Mouse (Mus musculus) monocyte, adult 5-6 weeks (primary cell): ENCODE data around the gene Mest. TPM values are rescaled to one million over a fixed set of nuclear protein-coding genes. Genes with fewer than 3 reads are reported as not detected.

Experiments
- ATAC-seq: fragments of 153-309, 156-312 bp; replicated peaks from 2 replicates; pipeline ENCODE4 v1.8.0; 2017; ENCODE audit warnings: mild to moderate bottlenecking; ENCODE audit not compliant: low TSS enrichment, insufficient number of reproducible peaks, severe bottlenecking, poor library complexity, low FRiP score
- total RNA-seq: library from RNA; stranded (forward); fragments of 200-1000, 200-491, 200-594 nt; gene quantifications from 3 replicates; pipeline ENCODE4 v1.2.3, GENCODE M21; 2017

Mest gene
- total RNA-seq, result 0.86 to 2.5 TPM in 2 of 3 replicates, not detected in the other

DNA sequence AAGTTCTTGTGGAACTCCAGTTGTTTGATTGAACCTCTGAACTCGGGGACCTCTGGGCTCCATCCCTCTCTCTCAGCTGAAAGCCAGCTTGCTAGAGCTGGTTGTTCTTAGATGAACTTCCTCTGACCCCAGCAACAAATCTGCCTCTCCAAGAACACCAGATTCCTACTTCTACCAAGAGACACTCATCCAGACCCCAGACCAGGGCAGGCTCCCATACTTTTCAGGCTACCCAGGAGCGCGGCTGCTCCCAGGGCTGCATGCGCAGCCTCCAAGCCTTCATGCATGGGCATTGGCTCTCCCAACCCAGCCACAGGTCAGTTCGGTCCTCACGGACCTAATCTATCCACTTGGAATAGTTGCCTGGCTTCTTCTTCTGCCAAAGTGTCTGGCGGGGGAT lies at the start of gene Mest:
Gene Mest, plus strand, starts transcription at position 217 of the 400 bp plus-strand sequence.
- no peak for ATAC-seq

DNA sequence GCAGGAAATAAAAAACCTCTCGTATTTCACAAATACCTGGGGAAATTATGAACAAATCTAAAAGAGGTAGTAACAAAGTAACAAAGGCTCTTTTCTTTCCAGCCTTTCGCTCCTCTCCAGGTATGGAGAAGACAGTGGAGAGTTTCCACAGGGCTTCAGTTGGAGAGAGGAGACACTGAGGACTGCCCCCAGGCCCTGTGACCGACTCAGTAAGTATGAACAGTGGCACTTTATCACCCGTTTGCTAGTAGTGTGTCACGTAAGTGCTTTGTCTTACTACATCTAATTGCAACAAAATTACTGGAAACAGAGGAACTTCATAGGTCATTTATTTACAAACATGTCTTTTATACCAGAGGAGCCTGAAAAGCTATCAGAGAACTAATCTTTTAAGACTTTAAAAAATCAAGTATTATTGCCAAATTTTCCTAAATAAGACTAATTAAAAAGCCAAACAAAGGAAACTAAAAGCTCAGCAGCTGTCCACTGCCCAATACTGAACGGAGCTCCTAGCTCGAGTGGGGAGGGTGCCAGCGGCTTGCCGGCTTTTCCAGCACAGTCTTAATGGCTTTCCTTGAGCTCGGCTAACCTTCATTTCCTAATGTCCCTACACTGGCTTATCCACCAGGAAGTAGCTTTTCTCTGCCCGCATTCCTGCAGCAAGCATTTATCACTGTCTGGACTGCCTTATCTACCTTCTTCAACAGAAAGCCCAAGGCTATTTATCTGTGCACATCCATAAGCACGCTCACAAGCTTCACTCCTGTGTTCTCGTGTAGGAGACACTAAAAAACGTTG lies 49.4 kb upstream of the Mest start:
- no peak for ATAC-seq

DNA sequence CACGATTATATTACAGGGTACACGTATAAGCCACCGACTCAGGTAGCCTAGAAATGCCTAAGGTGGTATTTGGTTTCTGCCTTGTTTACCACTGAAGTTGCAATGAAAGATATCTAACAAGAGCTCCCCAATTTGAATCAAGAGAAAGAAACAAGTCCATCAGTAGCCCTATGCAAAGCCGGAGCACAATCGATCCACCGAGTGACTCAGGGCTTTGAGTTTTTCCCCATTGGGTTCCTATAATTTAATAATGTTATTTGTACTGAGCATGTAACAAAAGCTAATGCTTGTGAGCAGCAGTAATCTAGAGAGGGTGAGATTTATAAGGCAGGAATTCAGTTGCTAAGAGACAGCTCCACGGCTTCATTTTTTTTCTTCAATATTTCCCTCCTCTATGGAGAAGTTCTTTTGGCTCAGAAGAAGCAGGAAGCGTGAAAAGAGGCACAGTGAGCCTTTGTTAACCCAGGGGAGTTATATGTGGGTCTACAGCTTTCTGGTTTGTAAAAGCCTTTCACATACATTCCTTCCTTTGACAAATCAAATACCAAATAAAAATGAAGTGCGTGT lies 48.5 kb upstream of the Mest start:
- no peak for ATAC-seq

DNA sequence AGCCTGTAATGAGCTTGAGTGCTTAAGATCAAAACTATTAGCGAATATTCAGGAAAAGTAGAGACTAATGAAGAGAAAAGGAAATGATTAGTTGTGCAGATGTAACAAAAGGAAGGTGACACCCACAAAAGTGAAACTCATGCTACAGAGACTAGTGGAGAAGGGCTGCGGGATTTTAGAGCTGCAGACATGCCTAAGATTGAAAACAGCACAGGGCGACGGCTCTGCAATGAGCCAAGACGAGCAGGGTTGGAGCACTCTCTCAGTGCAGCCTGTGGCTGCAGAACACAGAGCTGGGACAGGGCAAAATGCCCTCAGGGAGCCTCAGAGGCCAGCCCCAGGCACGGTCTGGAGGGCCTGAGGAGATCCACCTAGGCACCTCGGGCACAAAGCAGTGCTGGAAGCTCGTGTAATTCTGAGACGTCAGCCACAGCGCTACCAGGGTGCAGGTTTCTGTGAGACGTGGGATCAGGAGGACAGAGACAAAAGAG lies 48.0 kb upstream of the Mest start:
- ATAC-seq, result no peak

DNA sequence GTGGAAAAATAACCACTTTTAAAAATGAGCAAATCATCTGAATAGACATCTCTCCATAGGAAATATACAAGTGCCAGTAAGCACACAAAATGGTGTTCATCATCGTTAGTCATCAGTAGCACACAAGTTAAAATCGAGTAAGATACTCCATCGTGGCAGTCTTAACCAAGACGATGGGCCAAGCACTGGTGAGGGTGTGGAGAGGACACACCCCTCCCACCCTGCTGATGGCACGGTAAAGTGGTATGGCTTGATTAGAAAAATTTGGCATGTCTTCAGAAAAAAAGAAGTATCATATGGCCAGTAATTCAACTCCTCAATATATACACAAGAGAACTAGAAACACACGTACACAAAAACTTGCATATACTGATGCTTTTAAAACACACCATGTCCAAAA lies 46.8 kb upstream of the Mest start:
- no peak for ATAC-seq

DNA sequence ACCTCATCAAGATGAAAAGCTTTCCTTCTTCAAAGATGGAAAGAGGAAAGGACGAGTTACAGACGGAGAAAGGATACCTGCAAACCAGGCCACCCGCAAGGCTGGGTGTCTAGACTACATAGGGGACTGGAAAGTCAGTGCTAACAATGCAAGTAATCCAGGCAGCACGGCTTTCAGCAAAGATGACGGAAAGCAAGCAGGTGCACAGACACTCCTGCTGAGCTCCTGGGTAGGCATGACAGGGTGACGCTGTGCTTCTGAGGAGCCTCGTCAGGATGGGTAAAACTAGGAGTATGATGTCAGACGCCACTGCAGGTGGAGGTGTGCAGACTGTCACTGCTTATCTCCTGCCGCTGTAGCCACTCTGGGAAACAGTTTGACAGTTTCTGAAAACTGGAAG lies 45.8 kb upstream of the Mest start:
- ATAC-seq, result no peak

DNA sequence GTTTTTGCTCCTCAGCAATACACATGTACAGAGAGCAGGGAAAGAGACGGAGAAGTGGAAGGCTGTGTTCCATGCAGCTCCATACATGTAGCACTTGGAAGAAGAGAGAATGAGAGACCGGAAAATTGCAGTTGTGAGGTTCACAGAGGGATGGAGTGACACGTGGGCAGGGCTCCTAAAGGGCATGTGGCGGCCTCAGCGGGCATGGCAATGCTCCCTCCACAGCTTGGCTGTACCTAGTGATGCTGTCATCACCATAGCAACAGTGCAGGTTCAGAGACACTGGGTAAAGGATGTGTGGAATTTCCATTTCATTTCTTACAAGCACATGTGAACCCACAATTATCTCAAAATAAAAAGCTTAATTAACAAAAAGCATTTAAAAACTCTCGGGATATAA lies 44.9 kb upstream of the Mest start:
- no peak for ATAC-seq

DNA sequence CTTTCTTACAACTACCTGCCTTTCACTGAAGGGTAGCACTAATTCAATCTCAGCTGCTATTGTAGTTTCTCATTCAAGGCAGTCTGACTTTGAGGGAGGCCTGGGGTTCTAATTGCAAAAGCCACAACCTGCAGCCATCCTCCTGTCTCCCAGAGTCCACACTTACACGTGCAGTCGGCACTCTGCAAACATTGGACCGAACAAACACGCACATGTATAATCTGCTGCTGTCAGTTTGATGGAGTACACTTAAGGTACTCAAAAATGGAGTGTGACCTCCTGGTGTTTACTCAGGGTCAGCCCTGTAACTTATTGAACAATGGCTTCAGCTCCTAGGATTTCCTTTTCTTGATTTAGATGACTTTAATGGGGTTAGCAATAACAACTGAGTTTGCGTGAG lies 43.8 kb upstream of the Mest start:
- ATAC-seq, result no peak

DNA sequence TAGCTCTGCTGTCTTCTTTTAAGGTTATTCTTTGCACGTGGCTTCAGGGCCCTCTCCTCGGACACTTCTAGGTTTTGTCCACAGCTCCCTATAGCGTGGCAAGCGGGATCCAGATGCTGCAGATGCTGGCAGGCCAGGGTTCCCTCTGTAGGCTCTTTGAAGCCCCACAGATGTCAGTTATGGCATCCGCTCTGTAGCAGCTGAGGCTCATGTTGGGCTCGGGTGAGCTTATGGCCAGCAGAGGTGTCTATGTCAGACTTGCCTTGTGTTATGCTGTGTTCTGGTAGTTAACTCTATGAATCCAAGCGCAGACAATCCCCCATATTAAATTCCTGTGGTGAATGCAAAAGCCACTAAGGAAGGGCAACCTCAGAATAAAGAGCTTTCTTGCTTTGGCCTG lies 42.9 kb upstream of the Mest start:
- ATAC-seq, result no peak

DNA sequence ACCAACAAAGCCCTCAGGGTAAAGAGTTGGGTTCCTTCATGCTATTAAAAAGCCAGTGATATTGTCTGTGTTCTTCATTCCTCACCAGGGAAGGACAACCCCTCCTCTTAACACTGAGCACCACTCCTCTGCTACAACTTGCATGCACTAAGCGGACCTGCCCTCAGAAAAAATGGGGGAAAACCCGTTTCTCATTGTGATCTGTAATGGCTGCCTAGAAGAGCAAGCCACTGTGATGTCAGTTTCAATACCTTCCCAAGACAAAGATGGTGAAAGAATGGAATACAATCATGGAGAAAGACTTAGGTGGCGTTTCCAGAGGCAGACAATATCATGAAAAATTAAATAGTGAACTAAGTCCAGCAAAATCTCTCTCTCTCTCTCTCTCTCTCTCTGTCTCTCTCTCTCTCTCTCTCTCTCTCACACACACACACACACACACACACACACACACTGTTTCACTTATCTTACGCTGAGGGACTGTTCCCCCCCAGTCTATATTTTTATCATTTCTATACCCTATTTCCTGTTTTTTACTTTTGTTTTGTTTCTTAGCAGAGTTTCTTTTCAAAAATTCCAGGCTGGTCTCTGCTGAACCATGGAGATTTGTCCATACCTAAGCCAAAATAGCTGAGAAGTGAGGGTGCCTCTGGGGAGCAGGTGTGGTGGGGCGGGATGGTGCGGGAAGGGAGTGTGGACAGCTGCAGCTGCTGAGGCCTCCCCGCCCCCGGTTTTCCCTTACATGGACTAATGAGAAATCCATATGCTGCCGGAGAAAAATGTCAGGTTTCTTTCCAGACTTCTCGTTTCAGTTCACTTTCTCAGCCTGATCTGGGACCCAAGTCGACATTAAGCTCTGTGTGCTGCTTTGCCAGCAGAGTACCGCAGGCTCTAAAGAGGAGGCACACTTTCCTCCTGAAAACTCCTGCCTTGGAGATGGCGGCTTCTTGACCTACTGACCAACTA lies 41.1 kb upstream of the Mest start:
- no peak for ATAC-seq

DNA sequence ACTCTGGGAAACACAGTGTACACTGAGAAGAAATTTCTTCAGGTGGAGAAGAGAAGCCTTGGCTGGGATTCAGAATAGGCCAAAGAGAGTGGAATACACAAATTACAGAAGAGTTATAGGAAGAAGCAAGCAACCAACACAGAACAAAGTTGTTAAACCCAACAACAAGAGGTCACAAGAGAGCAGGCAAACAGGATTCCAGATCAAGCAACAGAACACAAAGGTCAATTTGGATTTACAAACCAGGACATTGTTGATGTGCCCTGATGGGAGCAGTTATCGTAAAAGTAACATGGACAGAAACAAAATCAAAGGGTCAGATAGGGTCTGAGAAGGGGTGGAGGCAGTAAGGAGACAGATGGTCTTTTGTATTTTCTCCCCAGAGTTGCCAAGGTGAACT lies 38.8 kb upstream of the Mest start:
- no peak for ATAC-seq

DNA sequence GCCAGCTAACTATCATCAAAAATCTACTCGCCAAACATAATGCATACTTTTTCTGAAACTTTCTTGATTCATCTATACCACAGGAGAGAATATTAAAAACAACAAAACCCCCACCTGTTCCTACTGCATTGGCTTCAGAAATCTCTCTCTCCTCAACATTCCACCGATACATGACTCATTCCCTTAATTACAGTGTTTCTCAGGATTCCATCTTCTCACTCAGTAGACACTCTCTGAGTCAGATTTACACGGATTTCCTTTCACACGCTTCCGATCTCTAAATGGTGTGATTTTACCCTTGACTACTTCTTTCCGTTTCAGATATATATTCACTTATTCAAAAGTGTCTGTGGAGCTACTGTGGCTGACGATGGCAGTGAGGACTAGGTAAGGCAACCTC lies 36.1 kb upstream of the Mest start:
- ATAC-seq, result no peak

DNA sequence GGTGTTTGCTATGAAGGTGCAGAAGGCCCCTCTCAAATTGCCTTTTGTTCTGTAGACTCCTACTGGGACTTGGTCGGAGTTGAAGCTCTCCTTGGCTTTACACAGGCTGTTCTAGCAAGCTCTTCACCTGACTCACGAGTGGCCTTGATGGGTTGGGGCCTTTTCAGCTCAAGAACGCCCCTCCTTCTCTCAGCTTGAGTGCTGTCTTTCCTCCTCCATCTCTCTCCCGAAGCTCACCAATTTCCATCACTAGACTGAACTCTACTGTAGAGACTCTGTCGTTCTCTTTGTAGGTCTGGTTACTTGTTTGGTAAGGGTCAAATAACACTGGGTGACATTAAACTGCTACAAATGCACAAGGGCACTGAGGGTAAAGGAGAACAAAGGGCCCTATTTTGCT lies 30.5 kb upstream of the Mest start:
- ATAC-seq, result no peak

DNA sequence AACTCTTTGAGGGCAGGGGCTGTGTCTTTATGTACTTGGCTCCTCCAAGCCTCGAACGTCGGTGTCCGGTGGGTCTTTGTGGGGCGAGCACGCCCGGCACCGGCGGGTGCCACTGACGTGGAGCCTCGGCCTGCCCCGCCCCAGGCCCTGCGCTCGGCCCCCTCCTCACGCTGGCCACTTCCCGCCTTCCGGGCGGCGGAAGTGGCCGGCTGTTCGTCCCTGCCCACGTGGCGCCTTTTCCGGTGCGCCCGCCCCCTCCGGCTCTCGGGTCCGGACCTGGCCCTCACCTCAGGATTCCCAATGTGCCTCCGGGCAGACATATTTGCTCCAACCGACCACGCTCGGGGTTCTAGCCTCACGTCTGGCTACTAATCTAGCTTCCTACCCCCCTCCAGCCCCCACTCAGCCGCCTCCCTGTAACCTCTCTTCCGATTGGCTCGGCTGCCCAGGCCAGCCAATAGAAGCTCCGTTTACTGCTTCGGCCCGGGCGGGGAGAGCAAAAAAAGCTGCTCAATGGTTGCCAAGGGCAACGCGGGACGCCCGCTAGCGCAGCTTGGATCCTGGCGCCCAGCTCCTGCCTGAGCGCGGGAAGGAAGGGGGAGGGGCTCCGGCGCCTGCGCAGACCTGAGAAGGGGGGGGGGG lies 29.9 kb upstream of the Mest start, which contains the start of gene Cep41:
Gene Cep41, minus strand, starts transcription at position 400 of the 642 bp plus-strand sequence.
- ATAC-seq, result peak; percentile 93

DNA sequence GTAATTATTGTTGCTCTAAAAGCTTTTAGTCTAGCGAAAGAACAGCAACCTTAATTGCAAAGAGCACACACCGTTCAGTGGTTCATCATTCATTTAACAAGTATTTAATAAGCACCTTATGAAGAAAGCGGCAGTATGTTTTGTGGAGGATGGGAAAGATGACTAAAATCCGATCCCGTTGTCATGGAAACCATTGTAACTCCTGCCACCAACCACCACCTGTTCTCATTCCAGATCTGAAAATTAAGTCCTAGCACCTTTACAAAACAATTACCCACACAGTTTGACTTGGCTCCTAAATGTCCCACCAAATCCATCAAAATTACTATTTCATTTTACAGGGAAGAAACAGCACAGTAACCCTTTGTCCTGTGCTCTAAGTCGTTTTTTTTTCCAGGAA lies 29.1 kb upstream of the Mest start:
- no peak for ATAC-seq

DNA sequence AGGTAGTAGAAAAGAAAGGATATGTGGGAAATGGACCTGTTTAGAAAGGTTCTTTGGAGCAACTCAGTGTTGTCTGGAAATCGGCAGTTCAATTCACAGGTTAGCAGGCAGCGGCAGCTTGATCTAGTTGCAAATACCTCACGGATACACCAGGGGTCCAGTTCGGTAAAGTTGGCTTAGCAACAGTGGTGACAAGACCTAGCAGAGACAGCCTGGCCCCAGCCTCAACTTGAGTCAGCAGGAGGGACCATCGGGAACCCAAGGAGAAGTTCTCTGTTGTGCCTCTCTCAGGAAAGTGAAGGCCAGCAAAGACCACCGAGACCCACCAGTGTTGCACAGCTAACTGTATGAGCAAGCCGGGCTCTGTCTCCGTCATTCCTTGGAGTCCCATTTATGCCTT lies 28.2 kb upstream of the Mest start:
- no peak for ATAC-seq

DNA sequence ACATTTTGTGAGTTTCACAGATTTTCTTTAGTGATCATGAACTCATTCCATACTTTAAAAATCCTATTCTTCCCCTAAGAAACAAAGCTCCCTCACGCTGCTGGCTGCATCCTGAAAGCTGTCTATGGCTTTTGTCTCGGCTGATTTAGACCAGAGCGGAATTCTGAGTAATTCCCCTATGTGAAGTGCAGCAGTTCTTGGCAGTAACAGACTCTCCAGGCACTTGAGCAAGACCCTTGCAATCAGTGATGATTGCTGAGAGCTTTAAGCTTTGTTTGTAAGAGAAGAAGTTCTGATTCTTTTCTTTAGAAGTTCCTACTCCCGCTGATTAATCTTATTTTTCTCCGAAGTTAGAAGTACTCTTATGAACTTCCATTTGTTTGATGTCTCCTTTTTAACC lies 25.9 kb upstream of the Mest start:
- no peak for ATAC-seq

DNA sequence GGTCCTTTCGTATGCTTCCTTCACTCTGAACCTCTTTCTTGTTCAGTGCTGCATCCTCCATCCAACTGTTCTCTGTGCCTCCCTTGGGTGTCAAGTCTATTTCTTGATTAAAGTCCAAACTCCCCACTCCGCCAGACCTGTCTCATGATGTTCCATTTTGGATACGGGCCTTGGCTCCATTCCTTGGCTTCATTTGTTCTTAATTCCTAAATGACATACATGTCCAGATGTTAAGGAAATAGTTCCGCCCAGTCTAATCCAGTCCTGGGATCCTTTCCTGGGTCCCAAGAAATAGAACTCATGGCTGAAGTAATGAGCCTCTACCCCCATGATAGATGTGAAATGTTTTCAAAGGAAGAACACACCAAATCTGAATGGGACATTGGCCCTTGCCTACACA lies 25.3 kb upstream of the Mest start:
- no peak for ATAC-seq

DNA sequence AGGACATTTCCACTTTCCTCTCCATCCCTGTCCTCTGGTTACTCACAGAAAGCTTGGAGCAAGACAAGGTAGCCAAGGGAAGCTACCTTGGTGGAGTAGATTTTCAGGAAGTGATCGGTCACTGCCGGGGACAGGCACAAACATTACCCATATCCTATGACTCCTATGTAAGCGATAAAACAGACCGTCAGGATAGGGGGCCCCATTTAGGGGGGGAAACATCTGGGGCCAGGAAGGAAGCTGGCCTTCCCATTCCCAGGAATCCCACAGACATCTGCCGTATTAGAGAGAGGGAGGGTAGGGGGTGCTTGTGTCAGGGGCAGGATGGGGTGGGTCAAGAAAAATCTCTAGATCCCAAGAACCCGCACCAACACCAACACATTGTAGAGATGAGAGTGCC lies 23.2 kb upstream of the Mest start:
- no peak for ATAC-seq
